Mouse (Mus musculus): ENCODE measurements around the gene Gm4756. TPM values are rescaled to one million over a fixed set of nuclear protein-coding genes. Genes with fewer than 3 reads are reported as not detected.
"Not testable (repeated sequence)": the region's sequence is repeated elsewhere in the genome, so short reads cannot be mapped to it uniquely, and the experiment has no call there.

Gm4756 gene
- polyA plus RNA-seq, 1 experiment from 2014 or later, result not detected

- Histone ChIP-seq H3K27me3 (no peaks in the 10 kb centered on the region), H3K4me2 (replicated peaks) (no peak overlapping the region), H3K4me1 (no peaks in the 10 kb centered on the region), H3K4me3 (no peak overlapping the region), H3K27ac (no peak overlapping the region), H3K9ac (no peak overlapping the region), H3K36me3 (no peaks in the 10 kb centered on the region), H3K9me3 (no peaks in the 10 kb centered on the region)
- no peak for ATAC-seq (ENCODE audit: insufficient number of reproducible peaks, insufficient read depth, low FRiP score, low TSS enrichment)
- 94% methylated on average over 7 of the region's 7 CpGs for WGBS
Measured at GRCm38 (mm10) chr12:72628751-72629150, 20.7 kb downstream of the Gm4756 start.

GRCm38 (mm10) chr12:72622853-72623496 is 26.5 kb downstream of the Gm4756 start:
- Histone ChIP-seq H3K4me1 (no peaks in the 10 kb centered on the region), H3K27me3 (no peaks in the 10 kb centered on the region), H3K36me3 (no peaks in the 10 kb centered on the region), H3K27ac (no peak overlapping the region), H3K4me2 (replicated peaks) (no peak overlapping the region), H3K9me3 (no peaks in the 10 kb centered on the region), H3K4me3 (no peak overlapping the region), H3K9ac (no peak overlapping the region)
- ATAC-seq (ENCODE audit: insufficient number of reproducible peaks, insufficient read depth, low FRiP score, low TSS enrichment), result no peak
- WGBS, result 78% methylated on average over 5 of the region's 5 CpGs

GRCm38 (mm10) chr12:72621441-72621840 is 28.0 kb downstream of the Gm4756 start:
- no peaks in the 10 kb centered on the region for H3K9me3 ChIP-seq
- H3K9ac ChIP-seq, result no peak overlapping the region
- no peaks in the 10 kb centered on the region for H3K27me3 ChIP-seq
- 88% methylated on average over 1 of the region's 1 CpGs for WGBS
- ATAC-seq (ENCODE audit: insufficient number of reproducible peaks, insufficient read depth, low FRiP score, low TSS enrichment), result no peak
- no peak overlapping the region for H3K27ac ChIP-seq
- H3K4me2 ChIP-seq (replicated peaks), result no peak overlapping the region
- no peaks in the 10 kb centered on the region for H3K36me3 ChIP-seq
- H3K4me1 ChIP-seq, result no peaks in the 10 kb centered on the region
- H3K4me3 ChIP-seq, result no peak overlapping the region

- H3K9ac ChIP-seq, result no peak overlapping the region
- H3K9me3 ChIP-seq, result no peaks in the 10 kb centered on the region
- no peak overlapping the region for H3K4me3 ChIP-seq
- no peaks in the 10 kb centered on the region for H3K27me3 ChIP-seq
- H3K27ac ChIP-seq, result no peak overlapping the region
- no peaks in the 10 kb centered on the region for H3K4me1 ChIP-seq
- ATAC-seq (ENCODE audit: insufficient number of reproducible peaks, insufficient read depth, low FRiP score, low TSS enrichment), result no peak
- H3K36me3 ChIP-seq, result no peaks in the 10 kb centered on the region
- H3K4me2 ChIP-seq (replicated peaks), result no peak overlapping the region
- 89% methylated on average over 7 of the region's 7 CpGs for WGBS
Measured at GRCm38 (mm10) chr12:72620856-72621255, 28.6 kb downstream of the Gm4756 start.

- Histone ChIP-seq H3K9me3 (no peaks in the 10 kb centered on the region), H3K9ac (no peak overlapping the region), H3K4me1 (no peaks in the 10 kb centered on the region), H3K27ac (no peak overlapping the region), H3K4me2 (replicated peaks) (no peak overlapping the region), H3K4me3 (no peak overlapping the region), H3K27me3 (no peaks in the 10 kb centered on the region), H3K36me3 (no peaks in the 10 kb centered on the region)
- 92% methylated on average over 3 of the region's 3 CpGs for WGBS
- no peak for ATAC-seq (ENCODE audit: insufficient number of reproducible peaks, insufficient read depth, low FRiP score, low TSS enrichment)
Measured at GRCm38 (mm10) chr12:72612053-72612452, 37.4 kb downstream of the Gm4756 start.

- 90% methylated on average over 2 of the region's 2 CpGs for WGBS
- not testable (repeated sequence) for H3K9me3 ChIP-seq; H3K4me1 ChIP-seq; H3K36me3 ChIP-seq; H3K9ac ChIP-seq; H3K4me2 ChIP-seq (replicated peaks); H3K27me3 ChIP-seq; H3K4me3 ChIP-seq; ATAC-seq (ENCODE audit: insufficient number of reproducible peaks, insufficient read depth, low FRiP score, low TSS enrichment); H3K27ac ChIP-seq
Measured at GRCm38 (mm10) chr12:72598731-72599130, 50.7 kb downstream of the Gm4756 start.

- H3K27me3 ChIP-seq, result no peaks in the 10 kb centered on the region
- no peaks in the 10 kb centered on the region for H3K9me3 ChIP-seq
- H3K4me3 ChIP-seq, result no peak overlapping the region
- H3K36me3 ChIP-seq, result no peaks in the 10 kb centered on the region
- H3K27ac ChIP-seq, result no peak overlapping the region
- no peak overlapping the region for H3K4me2 ChIP-seq (replicated peaks)
- H3K4me1 ChIP-seq, result no peaks in the 10 kb centered on the region
- ATAC-seq (ENCODE audit: insufficient number of reproducible peaks, insufficient read depth, low FRiP score, low TSS enrichment), result no peak
- no peak overlapping the region for H3K9ac ChIP-seq
- WGBS, result 60% methylated on average over 2 of the region's 2 CpGs
Measured at GRCm38 (mm10) chr12:72594001-72594400, 55.5 kb downstream of the Gm4756 start.

- Histone ChIP-seq H3K36me3 (no peaks in the 10 kb centered on the region), H3K9ac (no peak overlapping the region), H3K4me2 (replicated peaks) (no peak overlapping the region), H3K9me3 (no peaks in the 10 kb centered on the region), H3K27ac (no peak overlapping the region), H3K27me3 (no peaks in the 10 kb centered on the region), H3K4me1 (no peaks in the 10 kb centered on the region), H3K4me3 (no peak overlapping the region)
- ATAC-seq (ENCODE audit: insufficient number of reproducible peaks, insufficient read depth, low FRiP score, low TSS enrichment), result no peak
Measured at GRCm38 (mm10) chr12:72592991-72593390, 56.5 kb downstream of the Gm4756 start.

GRCm38 (mm10) chr12:72585339-72585738 is 64.1 kb downstream of the Gm4756 start:
- ATAC-seq (ENCODE audit: insufficient number of reproducible peaks, insufficient read depth, low FRiP score, low TSS enrichment), result no peak
- 80% methylated on average over 1 of the region's 1 CpGs for WGBS

GRCm38 (mm10) chr12:72583099-72583498 is 66.4 kb downstream of the Gm4756 start:
- 92% methylated on average over 2 of the region's 2 CpGs for WGBS
- Histone ChIP-seq H3K9ac (no peak overlapping the region), H3K4me2 (replicated peaks) (no peak overlapping the region), H3K4me3 (no peak overlapping the region), H3K27ac (no peak overlapping the region), H3K27me3 (no peaks in the 10 kb centered on the region), H3K4me1 (no peaks in the 10 kb centered on the region), H3K36me3 (no peaks in the 10 kb centered on the region; the same call in 1 of the 2 replicates), H3K9me3 (no peaks in the 10 kb centered on the region)
- no peak for ATAC-seq (ENCODE audit: insufficient number of reproducible peaks, insufficient read depth, low FRiP score, low TSS enrichment)

More at GRCm38 (mm10) chr12:72585339-72585738, 64.1 kb downstream of the Gm4756 start:
- Histone ChIP-seq H3K4me1 (no peaks in the 10 kb centered on the region), H3K27ac (no peak overlapping the region), H3K36me3 (no peaks in the 10 kb centered on the region), H3K4me2 (replicated peaks) (no peak overlapping the region), H3K9me3 (no peaks in the 10 kb centered on the region), H3K27me3 (no peaks in the 10 kb centered on the region), H3K9ac (no peak overlapping the region), H3K4me3 (no peak overlapping the region)

- Histone ChIP-seq H3K9ac (no peak overlapping the region), H3K27me3 (no peaks in the 10 kb centered on the region), H3K4me1 (no peaks in the 10 kb centered on the region), H3K9me3 (no peaks in the 10 kb centered on the region), H3K27ac (no peak overlapping the region), H3K4me2 (replicated peaks) (no peak overlapping the region), H3K36me3 (no peaks in the 10 kb centered on the region; the same call in 1 of the 2 replicates), H3K4me3 (no peak overlapping the region)
- WGBS, result 84% methylated on average over 3 of the region's 3 CpGs
- no peak for ATAC-seq (ENCODE audit: insufficient number of reproducible peaks, insufficient read depth, low FRiP score, low TSS enrichment)
Measured at GRCm38 (mm10) chr12:72582021-72582420, 67.4 kb downstream of the Gm4756 start.

- no peak for ATAC-seq (ENCODE audit: insufficient number of reproducible peaks, insufficient read depth, low FRiP score, low TSS enrichment)
- Histone ChIP-seq H3K36me3 (no peaks in the 10 kb centered on the region), H3K4me1 (no peaks in the 10 kb centered on the region), H3K4me2 (replicated peaks) (no peak overlapping the region), H3K27me3 (no peaks in the 10 kb centered on the region), H3K4me3 (no peak overlapping the region), H3K27ac (no peak overlapping the region), H3K9me3 (no peaks in the 10 kb centered on the region), H3K9ac (no peak overlapping the region)
- WGBS, result 88% methylated on average over 4 of the region's 4 CpGs
Measured at GRCm38 (mm10) chr12:72564281-72564795, 85.1 kb downstream of the Gm4756 start.

All from embryonic facial prominence, embryonic 12.5 days (tissue).